Mouse (Mus musculus) cerebellum, postnatal 4 days (tissue): ENCODE results near the gene Abraxas1.

ENCODE experiments used
- DNase-seq, 2 experiments: peaks; one replicate each; pipeline ENCODE4 v3.0.0; 2022; ENCODE audit warnings: low spot score in 2 of 2, mixed read lengths in 1 of 2

Abraxas1 gene

DNA sequence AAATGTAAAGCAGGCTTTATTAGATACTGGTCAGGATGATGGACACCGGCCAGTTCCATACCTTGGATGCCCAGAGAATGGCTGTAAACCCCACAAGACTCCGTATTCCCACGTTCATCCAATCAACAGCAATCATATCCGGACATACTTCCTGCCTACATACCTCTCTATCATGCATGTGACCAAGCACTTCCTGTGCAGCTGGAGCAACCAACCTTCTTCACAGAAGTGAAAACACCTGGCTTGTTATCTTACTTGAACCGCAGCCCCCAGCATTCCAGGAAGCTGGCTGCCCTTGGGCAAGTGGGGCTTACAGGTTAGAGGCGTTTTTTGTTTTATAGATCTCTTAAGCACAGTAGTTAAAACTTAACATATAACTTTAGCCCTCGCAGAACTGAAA, 2.1 kb upstream of the Abraxas1 start:
- no peak for DNase-seq

- no peak for DNase-seq
These were observed 610 bp upstream of the Abraxas1 start for GRCm38 (mm10) chr5:100821375-100821774.

DNA sequence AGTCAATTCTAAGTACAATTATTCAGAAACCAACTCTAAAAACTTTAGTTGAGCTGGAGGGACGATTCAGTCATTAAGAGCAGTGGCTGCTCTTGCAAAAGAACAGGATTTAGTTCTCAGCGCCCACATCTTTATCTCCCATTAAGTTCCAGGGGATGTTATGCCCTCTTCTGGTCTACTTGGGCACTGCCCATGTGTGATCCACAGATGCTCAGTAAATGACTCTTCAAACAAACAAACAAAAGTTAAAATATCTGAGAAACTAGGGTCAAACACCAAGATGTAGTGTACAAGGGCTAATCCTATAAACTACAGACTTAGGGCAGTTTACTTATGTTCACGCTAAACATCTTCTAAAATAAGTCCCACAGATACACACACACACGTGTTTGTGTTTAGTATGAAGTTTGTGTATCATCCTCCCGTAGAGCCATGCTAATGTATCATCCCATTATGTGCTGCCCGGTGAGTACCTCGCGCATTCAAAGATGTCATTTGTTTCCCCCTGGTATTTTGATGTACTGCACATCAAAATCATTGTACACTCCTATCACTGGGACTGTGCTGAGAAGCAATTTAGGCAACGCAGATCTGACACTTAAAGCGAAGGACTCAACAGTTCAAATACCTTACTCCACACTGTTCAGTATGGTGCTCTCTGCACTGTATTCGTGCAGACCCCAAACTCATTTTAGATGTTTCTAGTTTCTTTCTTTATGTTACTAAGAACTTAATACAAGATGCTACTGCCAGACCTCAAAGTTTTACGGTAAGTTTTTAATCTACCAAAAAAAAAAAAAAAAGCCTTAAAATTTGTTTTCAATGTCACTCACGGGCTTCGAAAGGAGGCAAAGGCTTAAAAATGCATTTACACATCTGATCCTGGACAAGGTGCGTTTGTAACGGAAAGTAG, 941 bp downstream of the Abraxas1 start:
- DNase-seq: no peak

- DNase-seq: no peak
These were observed 2.4 kb downstream of the Abraxas1 start for GRCm38 (mm10) chr5:100818341-100818740.

DNA sequence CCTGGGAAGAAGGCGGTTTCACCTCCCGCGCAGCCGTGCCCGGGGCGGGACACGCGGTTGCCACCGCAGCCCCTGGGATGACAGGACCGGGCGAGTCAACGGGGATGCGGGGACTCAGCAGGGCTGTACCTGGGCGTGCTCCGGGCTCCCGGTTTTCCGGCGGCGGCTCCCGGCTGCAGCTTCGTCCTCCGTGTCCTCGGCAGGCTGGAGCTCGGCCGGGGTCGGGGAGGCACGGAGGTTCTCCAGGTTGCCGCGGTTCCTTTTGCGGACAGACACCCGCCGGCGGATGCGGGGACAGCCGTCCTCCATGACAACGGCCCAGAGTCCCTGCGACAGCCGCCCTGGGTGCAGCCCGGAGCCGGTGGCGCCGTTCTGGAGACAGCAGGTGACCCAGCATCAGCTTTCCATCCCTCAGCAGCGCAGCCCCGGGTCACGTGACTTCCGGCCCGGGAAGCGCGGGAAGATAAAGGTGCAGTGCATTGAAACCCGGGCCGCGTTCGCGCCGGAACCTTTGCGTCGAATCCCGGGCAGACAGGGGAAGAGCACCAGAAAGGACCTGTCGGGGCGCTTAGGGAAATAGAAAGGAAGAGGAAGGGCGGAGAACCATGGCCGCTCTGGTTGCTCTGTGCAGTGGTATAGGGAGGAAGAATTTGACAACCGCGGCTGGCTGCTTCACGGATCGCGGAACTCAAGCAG, 22.5 kb downstream of the Abraxas1 start, which contains the start of the genes Helq and Mrps18c:
Helq (minus strand) TSS at position 434 of the 696 bp plus-strand sequence.
Mrps18c (plus strand) TSS at position 463 of the 696 bp plus-strand sequence.
- peak; percentile 85 to 93 for DNase-seq

- DNase-seq: no peak
These were observed 26.7 kb downstream of the Abraxas1 start for GRCm38 (mm10) chr5:100794084-100794483.

GRCm38 (mm10) chr5:100792261-100792660, 28.5 kb downstream of the Abraxas1 start:
- DNase-seq: no peak

- DNase-seq: no peak
These were observed 33.2 kb downstream of the Abraxas1 start for GRCm38 (mm10) chr5:100787527-100787926.

DNA sequence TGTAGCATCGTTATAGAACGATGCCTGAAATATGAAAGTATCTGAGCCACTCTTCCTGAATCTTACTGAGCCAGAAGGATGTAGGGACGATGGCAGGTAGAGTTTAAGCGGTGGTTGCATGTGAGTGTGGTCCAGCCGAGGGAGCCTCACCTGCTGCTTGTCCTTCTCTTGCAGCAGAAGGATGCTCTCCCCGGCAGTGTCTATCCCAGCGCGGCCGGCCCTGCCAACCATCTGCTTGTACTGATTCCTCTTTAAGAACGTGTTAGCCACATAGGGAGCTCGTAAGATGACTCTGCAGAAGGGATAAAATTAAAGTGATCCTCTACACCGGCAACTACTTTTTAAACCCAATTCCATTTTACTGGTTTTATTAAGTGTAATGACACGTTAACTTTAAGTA, 41.8 kb downstream of the Abraxas1 start:
- no peak for DNase-seq

DNA sequence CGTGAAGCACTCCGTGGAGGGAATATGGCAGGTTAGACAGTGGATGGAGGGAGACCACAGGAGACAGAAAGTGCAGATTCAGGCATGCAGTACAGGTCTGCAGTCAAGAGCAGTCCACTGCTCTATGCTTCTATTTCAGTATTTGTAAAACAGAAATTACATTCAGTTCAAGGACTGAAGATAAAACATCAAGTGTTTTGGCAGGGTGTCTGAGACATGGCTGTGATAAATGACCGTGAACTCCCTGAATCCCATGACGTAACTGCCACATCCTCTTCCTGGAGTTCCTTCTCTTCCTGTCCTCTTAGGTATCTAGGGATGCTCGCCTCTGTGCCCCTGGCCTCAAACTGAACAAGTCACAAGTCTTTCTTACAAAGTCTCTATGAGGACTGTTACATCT, 43.9 kb downstream of the Abraxas1 start:
- no peak for DNase-seq

DNA sequence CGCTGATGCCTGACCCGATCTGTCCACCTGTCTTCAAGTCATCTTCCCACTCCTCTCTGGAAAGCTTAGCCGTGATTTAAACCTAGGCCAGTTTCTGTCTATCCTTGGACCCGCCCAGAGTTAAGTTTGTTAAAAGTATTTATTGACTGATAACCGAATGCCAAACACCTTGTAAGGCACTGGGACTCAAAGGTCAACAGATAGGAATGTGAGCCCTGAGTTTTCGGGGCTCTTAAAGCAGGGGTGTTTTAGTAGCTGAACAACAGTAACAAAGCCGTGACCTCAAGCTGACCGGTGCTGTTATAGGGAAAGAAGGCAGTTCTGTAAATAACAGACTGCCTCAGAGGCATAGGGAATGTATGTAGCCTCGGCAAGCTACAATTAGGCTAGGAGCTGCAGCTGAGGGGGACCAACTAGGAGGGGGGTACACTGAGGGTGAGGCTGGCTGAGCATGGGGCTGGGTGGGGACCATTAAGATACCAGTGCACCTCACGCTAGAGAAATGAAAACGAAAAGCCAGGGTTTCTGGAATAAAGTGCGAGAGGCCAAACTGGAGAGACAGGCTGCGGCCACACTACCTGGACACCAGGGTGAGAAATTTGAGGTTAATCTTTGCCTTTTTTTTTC, 44.9 kb downstream of the Abraxas1 start:
- no peak for DNase-seq

- no peak for DNase-seq
These were observed 49.2 kb downstream of the Abraxas1 start for GRCm38 (mm10) chr5:100771575-100771974.

- no peak for DNase-seq
These were observed 54.7 kb downstream of the Abraxas1 start for GRCm38 (mm10) chr5:100766026-100766425.

DNA sequence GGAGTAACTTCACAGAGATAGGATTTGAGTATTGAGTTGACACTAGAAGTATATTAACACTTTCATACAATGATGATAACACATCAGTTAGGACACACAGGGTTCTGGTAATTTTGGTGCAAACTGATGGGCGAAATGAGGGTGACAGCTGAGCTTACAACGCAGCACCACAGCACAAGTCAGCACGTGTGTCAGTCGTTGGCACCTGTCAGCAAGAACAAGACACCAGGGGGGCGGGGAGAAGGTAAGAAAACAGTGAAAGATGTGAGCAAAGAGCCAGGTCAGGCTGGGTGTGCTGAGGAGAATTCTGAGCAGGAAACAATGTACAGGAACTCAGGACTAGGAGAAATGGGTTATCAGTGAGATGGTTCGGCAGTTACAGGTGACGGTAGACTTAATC, 59.0 kb downstream of the Abraxas1 start:
- no peak for DNase-seq

DNA sequence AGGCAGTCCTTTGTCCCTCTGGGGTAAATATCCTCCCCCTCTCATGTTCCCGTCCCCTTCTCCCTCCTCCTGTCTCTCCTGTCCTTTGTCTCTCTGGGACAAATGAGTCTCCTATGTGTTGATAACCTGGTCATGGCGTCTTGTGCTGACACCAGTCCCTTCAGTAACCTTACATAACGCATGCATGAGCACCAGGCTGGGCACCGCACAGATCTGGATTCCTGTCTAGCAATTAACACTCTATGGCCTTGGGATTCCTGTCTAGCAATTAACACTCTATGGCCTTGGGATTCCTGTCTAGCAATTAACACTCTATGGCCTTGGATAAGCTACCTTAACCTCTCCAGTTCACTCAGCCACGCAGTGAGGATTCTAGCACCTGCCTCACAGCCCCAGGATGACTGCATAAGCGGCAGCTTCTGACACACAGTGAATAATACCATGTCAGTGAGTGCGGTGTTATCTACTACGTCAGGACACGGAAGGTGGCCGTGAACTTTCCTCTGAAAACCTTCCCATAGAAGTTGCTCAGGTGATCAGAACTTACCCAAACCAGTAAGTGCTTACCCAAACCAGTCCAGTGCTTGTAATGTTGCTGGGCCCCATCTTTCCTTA, 60.6 kb downstream of the Abraxas1 start:
- DNase-seq: no peak

DNA sequence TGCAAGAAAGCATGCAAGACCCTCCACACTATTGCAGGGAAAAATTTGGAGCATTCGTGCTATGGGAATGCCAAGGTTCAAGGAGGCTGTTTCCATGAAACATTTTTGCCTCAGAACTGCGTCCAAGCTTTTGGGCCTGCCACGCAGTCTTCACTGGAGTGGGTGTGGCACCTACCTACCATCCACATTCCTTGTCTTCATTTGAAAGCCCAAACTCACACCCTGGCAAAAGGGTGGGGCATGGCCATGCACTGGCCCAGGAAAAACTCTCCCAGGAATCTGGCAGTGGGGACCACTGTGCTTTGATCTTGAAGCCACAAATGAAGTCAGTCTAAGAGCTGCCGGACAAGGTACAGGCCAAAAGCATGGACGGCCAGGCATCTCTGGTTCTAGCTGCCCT, 62.6 kb downstream of the Abraxas1 start:
- no peak for DNase-seq
